Mouse (Mus musculus) G1E (cell line): ENCODE data around the gene Zfp423.

Experiments
- CTCF ChIP-seq: IDR thresholded peaks from 2 replicates; pipeline ENCODE4 v1.5.1; 2012; ENCODE audit warnings: low read depth, low read length, inconsistent platforms, mixed read lengths
- GATA1 ChIP-seq: IDR thresholded peaks from 2 replicates; pipeline ENCODE4 v1.6.1; 2012; ENCODE audit warnings: borderline replicate concordance, low read length, inconsistent platforms, mixed read lengths
- POLR2AphosphoS5 ChIP-seq: IDR thresholded peaks from 2 replicates; pipeline ENCODE4 v1.6.1; 2012; ENCODE audit warnings: low read depth, low read length, inconsistent platforms; ENCODE audit not compliant: insufficient replicate concordance
- TAL1 ChIP-seq: conservative IDR thresholded peaks from 2 replicates; pipeline ENCODE4 v1.6.1; 2012; ENCODE audit warnings: low read depth, low read length, inconsistent platforms, mixed read lengths

DNA sequence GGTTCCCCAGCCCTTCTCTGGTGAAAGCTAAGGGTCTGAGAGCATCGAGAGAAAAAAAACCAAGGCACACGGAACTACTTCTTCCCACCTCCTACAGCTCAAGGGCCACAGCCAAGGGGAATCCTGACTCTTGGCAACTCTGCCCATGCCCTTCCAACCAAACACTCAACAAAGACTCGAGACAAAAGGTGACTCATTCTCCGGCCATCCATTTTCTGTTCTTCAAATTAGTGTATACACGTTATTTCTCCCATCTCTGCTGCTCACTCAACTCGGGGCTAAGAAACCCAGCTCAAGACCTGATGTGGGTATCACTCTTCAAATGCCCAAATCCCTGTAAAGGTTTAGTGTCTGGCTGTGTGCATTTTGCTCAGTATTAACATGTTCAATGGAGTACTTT lies 214.8 kb downstream of the Zfp423 start:
- TF ChIP-seq CTCF (no peak), TAL1 (no peak), POLR2AphosphoS5 (no peak), GATA1 (no peak)
